24 mouse cellular contexts compared by ENCODE assay signal in genomic region chr5:108385632-108386031, GRCm38 (mm10). TPM values are rescaled to one million over a fixed set of nuclear protein-coding genes. Genes with fewer than 3 reads are reported as not detected.
DNase-seq lines count a peak whose midpoint lies in the region; TF ChIP-seq lines count a peak whose summit lies in the region.
"Had no signal": no experiment of that assay in that cellular context is flagged by ENCODE, and none has a peak within 500 bp of the region (broad histone marks: within the 10 kb centered on the region; RNA-seq: fewer than 3 reads in every experiment).

No protein-coding gene starts in this region.

- peak overlapping the region; percentile 82 for H3K27ac ChIP-seq in left cerebral cortex, adult 2 months
- peak overlapping the region; percentile 95; the same call in 1 of the 2 replicates for H3K27ac ChIP-seq in cortical plate, adult 2 months (ENCODE audit: insufficient read depth, low read length)
- peak overlapping the region; percentile 63 for H3K27ac ChIP-seq in olfactory bulb, adult 2 months (ENCODE audit: insufficient read depth, low read depth, low read length)
- H3K27ac ChIP-seq in midbrain, embryonic 10.5 days (replicated peaks) = no peak overlapping the region
- no peak overlapping the region for H3K27ac ChIP-seq in limb, embryonic 10.5 days
- H3K27ac ChIP-seq: embryonic facial prominence, embryonic 13.5 days; heart, embryonic 13.5 days; hindbrain, postnatal 0 days; liver, embryonic 12.5 days; macrophage; midbrain, embryonic 13.5 days; stomach, embryonic 15.5 days had no signal

- intact Hi-C loops in left cerebral cortex, adult 2 months (cut with DNase I) = loop anchor here (1.0 to 2.0 kb wide), 2 partner anchors 16 to 21 kb away; no protein-coding TSS in a partner anchor

- WGBS in olfactory bulb, adult 2 months = 34% methylated on average over 2 of the region's 2 CpGs
- WGBS in midbrain, embryonic 10.5 days = 88% methylated on average over 2 of the region's 2 CpGs
- 86% methylated on average over 2 of the region's 2 CpGs for WGBS in limb, embryonic 10.5 days

- no peak for TF ChIP-seq POLR2A in cortical plate, adult 2 months (IDR thresholded peaks at IDR 0.05; ENCODE audit: extremely low read depth, insufficient read depth, low read length)
- TF ChIP-seq POLR2A in olfactory bulb, adult 2 months (IDR thresholded peaks at IDR 0.05; ENCODE audit: insufficient read depth, low read depth, low read length) = no peak

- no peak for DNase-seq in left cerebral cortex, adult 2 months (ENCODE audit: extremely low spot score in 1 of 2, low spot score in 2 of 2)
- DNase-seq in left cerebral cortex, adult 8-10 months (ENCODE audit: low spot score in 2 of 2) = no peak
- DNase-seq in Muller cell, postnatal 12 days (ENCODE audit: inconsistent ontology term) = peak; percentile 28
- DNase-seq in midbrain, embryonic 10.5 days (ENCODE audit: low spot score) = no peak
- no peak for DNase-seq in limb, embryonic 10.5 days (ENCODE audit: low spot score)
- DNase-seq: adrenal gland, postnatal 25 days; cerebellum, adult 8-10 months; heart, postnatal 36 days; kidney, adult 18-20 months; kidney, postnatal 10 days; lung, embryonic 14.5 days had no signal

- H3K4me1 ChIP-seq in cortical plate, adult 2 months (ENCODE audit: control insufficient read depth, insufficient read depth, low read length) = peaks cover 13% of the 10 kb centered on the region
- H3K4me1 ChIP-seq in olfactory bulb, adult 2 months (ENCODE audit: control insufficient read depth, insufficient read depth, low read length) = peaks cover 5% of the 10 kb centered on the region
- no peaks in the 10 kb centered on the region for H3K4me1 ChIP-seq in midbrain, embryonic 10.5 days
- no peaks in the 10 kb centered on the region for H3K4me1 ChIP-seq in limb, embryonic 10.5 days
- H3K4me1 ChIP-seq: embryonic facial prominence, embryonic 13.5 days; heart, embryonic 13.5 days; liver, embryonic 12.5 days; midbrain, embryonic 13.5 days; stomach, embryonic 15.5 days had no signal

- H3K9me3 ChIP-seq in midbrain, embryonic 10.5 days (replicated peaks) = no peaks in the 10 kb centered on the region
- H3K9me3 ChIP-seq in limb, embryonic 10.5 days (replicated peaks) = no peaks in the 10 kb centered on the region
- H3K9me3 ChIP-seq: embryonic facial prominence, embryonic 13.5 days; heart, embryonic 13.5 days; liver, embryonic 12.5 days; stomach, embryonic 15.5 days had no signal

- no peaks in the 10 kb centered on the region for H3K36me3 ChIP-seq in midbrain, embryonic 10.5 days
- H3K36me3 ChIP-seq in limb, embryonic 10.5 days = no peaks in the 10 kb centered on the region
- H3K36me3 ChIP-seq: embryonic facial prominence, embryonic 13.5 days; heart, embryonic 13.5 days; liver, embryonic 12.5 days; midbrain, embryonic 13.5 days; stomach, embryonic 15.5 days had no signal

- TF ChIP-seq CTCF in left cerebral cortex, adult 2 months (IDR thresholded peaks at IDR 0.05) = no peak
- no peak for TF ChIP-seq CTCF in cortical plate, adult 2 months (IDR thresholded peaks at IDR 0.05; ENCODE audit: extremely low read depth, insufficient read depth, low read length)
- TF ChIP-seq CTCF in olfactory bulb, adult 2 months (IDR thresholded peaks at IDR 0.05; ENCODE audit: insufficient read depth, low read depth, low read length) = no peak

- H3K27me3 ChIP-seq in midbrain, embryonic 10.5 days (ENCODE audit: low read depth, poor library complexity, severe bottlenecking) = no peaks in the 10 kb centered on the region
- no peaks in the 10 kb centered on the region for H3K27me3 ChIP-seq in limb, embryonic 10.5 days (ENCODE audit: low read depth, poor library complexity, severe bottlenecking)
- H3K27me3 ChIP-seq: CH12.LX; midbrain, embryonic 13.5 days; stomach, embryonic 15.5 days had no signal

- H3K4me3 ChIP-seq in left cerebral cortex, adult 2 months = no peak overlapping the region
- H3K4me3 ChIP-seq in cortical plate, adult 2 months (ENCODE audit: insufficient read depth, low read length) = no peak overlapping the region
- H3K4me3 ChIP-seq in olfactory bulb, adult 2 months (ENCODE audit: insufficient read depth, low read depth, low read length) = no peak overlapping the region
- H3K4me3 ChIP-seq in midbrain, embryonic 10.5 days = no peak overlapping the region
- no peak overlapping the region for H3K4me3 ChIP-seq in limb, embryonic 10.5 days
- H3K4me3 ChIP-seq: embryonic facial prominence, embryonic 13.5 days; heart, embryonic 13.5 days; liver, embryonic 12.5 days; midbrain, embryonic 13.5 days; stomach, embryonic 15.5 days had no signal

RNA-seq across cellular contexts. Expression of gene Pde6b, which starts 2.6 kb away (rescaled TPM):
- total RNA-seq in left cerebral cortex, adult 2 months (2021) = under 1 TPM; 0.28 to 0.48 TPM
- total RNA-seq in left cerebral cortex, adult 8-10 months (2022) = under 1 TPM; 0.26 to 0.68 (median 0.38) TPM
- 0.25 and 0.26 TPM in 2 replicates for polyA plus RNA-seq in cortical plate, adult 2 months (2012; rRNA removed)
- not detected in 2 replicates for polyA plus RNA-seq in olfactory bulb, adult 2 months (2012; ENCODE audit: insufficient read depth, insufficient read length, low replicate concordance, missing spikeins)
- 0.16 and 0.53 TPM in 2 replicates for polyA plus RNA-seq in midbrain, embryonic 10.5 days (2016; fragmentation: Nextera tagmentation; extraction: Ambion mirVana)
- 0.11 and 0.34 TPM in 2 replicates for polyA plus RNA-seq in limb, embryonic 10.5 days (2016; fragmentation: Nextera tagmentation; extraction: Ambion mirVana)
- total RNA-seq: adrenal gland, postnatal 25 days; CH12.LX; common myeloid progenitor, adult 5-6 weeks; heart, postnatal 36 days; hindbrain, postnatal 0 days had no signal
- polyA plus RNA-seq: spleen, adult 2 months had no signal

RNA-seq across cellular contexts. Expression of gene Gm42517, which starts 17.9 kb away (rescaled TPM):
- 10 to 100 TPM; 59.8 to 70.1 TPM for total RNA-seq in left cerebral cortex, adult 2 months (2021)
- 10 to 100 TPM; 48.4 to 55.0 (median 51.3) TPM for total RNA-seq in left cerebral cortex, adult 8-10 months (2022)
- 57.7 and 58.3 TPM in 2 replicates for polyA plus RNA-seq in cortical plate, adult 2 months (2012; rRNA removed)
- not detected in 2 replicates for polyA plus RNA-seq in olfactory bulb, adult 2 months (2012; ENCODE audit: insufficient read depth, insufficient read length, low replicate concordance, missing spikeins)
- polyA plus RNA-seq in midbrain, embryonic 10.5 days (2016; fragmentation: Nextera tagmentation; extraction: Ambion mirVana) = 0.07 TPM in 1 of 2 replicates, not detected in the other
- polyA plus RNA-seq in limb, embryonic 10.5 days (2016; fragmentation: Nextera tagmentation; extraction: Ambion mirVana) = not detected in 2 replicates
- total RNA-seq: CH12.LX had no signal
- polyA plus RNA-seq: heart, embryonic 13.5 days; limb, embryonic 11.5 days; liver, embryonic 12.5 days; lung, embryonic 14.5 days had no signal

RNA-seq across cellular contexts. Expression of gene Atp5k, which starts 48.6 kb away (rescaled TPM):
- total RNA-seq in left cerebral cortex, adult 2 months (2021) = 100 to 1,000 TPM; 222 to 225 TPM
- total RNA-seq in left cerebral cortex, adult 8-10 months (2022) = 100 to 1,000 TPM; 110 to 288 (median 188) TPM
- polyA plus RNA-seq in cortical plate, adult 2 months (2012; rRNA removed) = 323 and 367 TPM in 2 replicates
- not detected in 2 replicates for polyA plus RNA-seq in olfactory bulb, adult 2 months (2012; ENCODE audit: insufficient read depth, insufficient read length, low replicate concordance, missing spikeins)
- polyA plus RNA-seq in midbrain, embryonic 10.5 days (2016; fragmentation: Nextera tagmentation; extraction: Ambion mirVana) = 361 and 381 TPM in 2 replicates
- polyA plus RNA-seq in limb, embryonic 10.5 days (2016; fragmentation: Nextera tagmentation; extraction: Ambion mirVana) = 385 and 399 TPM in 2 replicates

Comparison
In these comparisons a context has a peak if more than half of its experiments do, and no peak if none do; other contexts are left out.
1. H3K27ac ChIP-seq: peak in left cerebral cortex, adult 2 months (single experiment), cortical plate, adult 2 months (single experiment) and olfactory bulb, adult 2 months (single experiment); none in midbrain, embryonic 10.5 days (single experiment) and limb, embryonic 10.5 days (single experiment).